Mouse (Mus musculus) thymus, adult 2 months (tissue): Measurements from ENCODE around the gene Ube2b.

Experiments
- CTCF ChIP-seq: fragments of 200-500 bp; IDR thresholded peaks from 2 replicates; pipeline ENCODE4 v1.5.1; 2012; ENCODE audit warnings: mild to moderate bottlenecking, control low read depth, low read length, moderate library complexity, borderline replicate concordance; ENCODE audit not compliant: control insufficient read depth, poor library complexity, insufficient read depth; ENCODE audit errors: extremely low read depth
- POLR2A ChIP-seq: fragments of 200-500 bp; IDR thresholded peaks from 2 replicates; pipeline ENCODE4 v1.6.1; 2012; ENCODE audit warnings: mild to moderate bottlenecking, low read length, control low read depth, moderate library complexity; ENCODE audit not compliant: control insufficient read depth, poor library complexity, insufficient read depth; ENCODE audit errors: extremely low read depth

GRCm38 (mm10) chr11:51938817-51939589, 61.6 kb downstream of the Ube2b start:
- no peak for TF ChIP-seq CTCF
- no peak for TF ChIP-seq POLR2A
